Mouse (Mus musculus): Measurements from ENCODE around the gene Odr4. TPM values are rescaled to one million over a fixed set of nuclear protein-coding genes. Genes with fewer than 3 reads are reported as not detected.

Odr4 gene
- polyA plus RNA-seq, 1 experiment = 7.1 TPM

- peaks cover 58% of the 10 kb centered on the region for H3K36me3 ChIP-seq (ENCODE audit: control insufficient read depth, insufficient read depth)
- H3K27me3 ChIP-seq (ENCODE audit: control insufficient read depth, insufficient read depth, insufficient read length) = no peaks in the 10 kb centered on the region
- H3K4me3 ChIP-seq (ENCODE audit: insufficient read depth, poor library complexity, severe bottlenecking) = no peak overlapping the region
- peaks cover 61% of the 10 kb centered on the region for H3K79me2 ChIP-seq (ENCODE audit: control insufficient read depth, insufficient read depth)
- H3K79me3 ChIP-seq (ENCODE audit: low read depth) = peaks cover 45% of the 10 kb centered on the region
- no peak overlapping the region for H3ac ChIP-seq (ENCODE audit: control insufficient read depth, insufficient read length, low read depth)
- TF ChIP-seq MYOD1 (IDR thresholded peaks at IDR 0.05; ENCODE audit: control insufficient read depth, insufficient read length, low read depth) = no peak
- TF ChIP-seq CTCF (IDR thresholded peaks at IDR 0.05; ENCODE audit: control insufficient read depth, insufficient read depth, insufficient read length) = no peak
- no peak for TF ChIP-seq CEBPB (IDR thresholded peaks at IDR 0.05; ENCODE audit: low read depth)
- TF ChIP-seq MAX (IDR thresholded peaks at IDR 0.05) = no peak
- no peak for TF ChIP-seq USF1 (IDR thresholded peaks at IDR 0.05; ENCODE audit: low read depth)
- TF ChIP-seq MYOG (IDR thresholded peaks at IDR 0.05; ENCODE audit: control insufficient read depth, extremely low read depth, insufficient read length) = no peak
- no peak for TF ChIP-seq FOSL1 (IDR thresholded peaks at IDR 0.05; ENCODE audit: insufficient read depth, low read length, poor library complexity, severe bottlenecking)
Observed at GRCm38 (mm10) chr1:150396001-150396400, 3.1 kb upstream of the Odr4 start.

DNA sequence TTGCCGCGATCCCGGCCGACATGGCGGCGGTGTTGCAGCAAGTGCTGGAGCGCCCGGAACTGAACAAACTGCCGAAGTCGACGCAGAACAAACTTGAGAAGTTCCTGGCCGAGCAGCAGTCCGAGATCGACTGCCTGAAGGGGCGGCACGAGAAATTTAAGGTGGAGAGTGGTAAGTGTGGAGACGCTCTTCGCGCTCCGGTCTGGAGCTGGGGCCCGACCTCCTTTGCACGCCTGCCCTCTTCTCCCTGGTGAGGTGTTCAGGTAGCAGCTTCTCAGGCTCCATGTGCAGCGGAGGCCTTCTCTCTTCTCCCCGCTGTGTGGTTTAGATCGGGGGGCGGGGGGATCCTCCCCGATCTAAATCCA is 590 bp upstream of the Odr4 start:
- H3K79me3 ChIP-seq (ENCODE audit: low read depth) = peaks cover 36% of the 10 kb centered on the region
- peak overlapping the region; percentile 94 for H3ac ChIP-seq (ENCODE audit: control insufficient read depth, insufficient read length, low read depth)
- peaks cover 57% of the 10 kb centered on the region for H3K79me2 ChIP-seq (ENCODE audit: control insufficient read depth, insufficient read depth)
- H3K4me3 ChIP-seq (ENCODE audit: insufficient read depth, poor library complexity, severe bottlenecking) = peak overlapping the region; percentile 93
- no peaks in the 10 kb centered on the region for H3K27me3 ChIP-seq (ENCODE audit: control insufficient read depth, insufficient read depth, insufficient read length)
- H3K36me3 ChIP-seq (ENCODE audit: control insufficient read depth, insufficient read depth) = peaks cover 34% of the 10 kb centered on the region
- TF ChIP-seq CEBPB (IDR thresholded peaks at IDR 0.05; ENCODE audit: low read depth) (no peak), MAX (IDR thresholded peaks at IDR 0.05) (peak; percentile 8), MYOG (IDR thresholded peaks at IDR 0.05; ENCODE audit: control insufficient read depth, extremely low read depth, insufficient read length) (no peak), CTCF (IDR thresholded peaks at IDR 0.05; ENCODE audit: control insufficient read depth, insufficient read depth, insufficient read length) (no peak), FOSL1 (IDR thresholded peaks at IDR 0.05; ENCODE audit: insufficient read depth, low read length, poor library complexity, severe bottlenecking) (no peak), USF1 (IDR thresholded peaks at IDR 0.05; ENCODE audit: low read depth) (no peak), MYOD1 (IDR thresholded peaks at IDR 0.05; ENCODE audit: control insufficient read depth, insufficient read length, low read depth) (no peak)

- H3K27me3 ChIP-seq (ENCODE audit: control insufficient read depth, insufficient read depth, insufficient read length) = no peaks in the 10 kb centered on the region
- H3K36me3 ChIP-seq (ENCODE audit: control insufficient read depth, insufficient read depth) = peaks cover 37% of the 10 kb centered on the region
- H3ac ChIP-seq (ENCODE audit: control insufficient read depth, insufficient read length, low read depth) = peak overlapping the region; percentile 67
- H3K4me3 ChIP-seq (ENCODE audit: insufficient read depth, poor library complexity, severe bottlenecking) = peak overlapping the region; percentile 58
- peaks cover 50% of the 10 kb centered on the region for H3K79me2 ChIP-seq (ENCODE audit: control insufficient read depth, insufficient read depth)
- peaks cover 36% of the 10 kb centered on the region for H3K79me3 ChIP-seq (ENCODE audit: low read depth)
- TF ChIP-seq CTCF (IDR thresholded peaks at IDR 0.05; ENCODE audit: control insufficient read depth, insufficient read depth, insufficient read length) = no peak
- TF ChIP-seq MAX (IDR thresholded peaks at IDR 0.05) = no peak
- no peak for TF ChIP-seq CEBPB (IDR thresholded peaks at IDR 0.05; ENCODE audit: low read depth)
- TF ChIP-seq FOSL1 (IDR thresholded peaks at IDR 0.05; ENCODE audit: insufficient read depth, low read length, poor library complexity, severe bottlenecking) = no peak
- no peak for TF ChIP-seq MYOG (IDR thresholded peaks at IDR 0.05; ENCODE audit: control insufficient read depth, extremely low read depth, insufficient read length)
- no peak for TF ChIP-seq USF1 (IDR thresholded peaks at IDR 0.05; ENCODE audit: low read depth)
- no peak for TF ChIP-seq MYOD1 (IDR thresholded peaks at IDR 0.05; ENCODE audit: control insufficient read depth, insufficient read length, low read depth)
Observed at GRCm38 (mm10) chr1:150391931-150392637, 796 bp downstream of the Odr4 start.

- H3ac ChIP-seq (ENCODE audit: control insufficient read depth, insufficient read length, low read depth) = no peak overlapping the region
- no peak overlapping the region for H3K4me3 ChIP-seq (ENCODE audit: insufficient read depth, poor library complexity, severe bottlenecking)
- H3K79me3 ChIP-seq (ENCODE audit: low read depth) = peaks cover 18% of the 10 kb centered on the region
- TF ChIP-seq MAX (IDR thresholded peaks at IDR 0.05) (no peak), MYOD1 (IDR thresholded peaks at IDR 0.05; ENCODE audit: control insufficient read depth, insufficient read length, low read depth) (no peak), MYOG (IDR thresholded peaks at IDR 0.05; ENCODE audit: control insufficient read depth, extremely low read depth, insufficient read length) (no peak), CEBPB (IDR thresholded peaks at IDR 0.05; ENCODE audit: low read depth) (no peak), USF1 (IDR thresholded peaks at IDR 0.05; ENCODE audit: low read depth) (no peak), CTCF (IDR thresholded peaks at IDR 0.05; ENCODE audit: control insufficient read depth, insufficient read depth, insufficient read length) (no peak), FOSL1 (IDR thresholded peaks at IDR 0.05; ENCODE audit: insufficient read depth, low read length, poor library complexity, severe bottlenecking) (no peak)
- peaks cover 38% of the 10 kb centered on the region for H3K36me3 ChIP-seq (ENCODE audit: control insufficient read depth, insufficient read depth)
- H3K27me3 ChIP-seq (ENCODE audit: control insufficient read depth, insufficient read depth, insufficient read length) = no peaks in the 10 kb centered on the region
- peaks cover 27% of the 10 kb centered on the region for H3K79me2 ChIP-seq (ENCODE audit: control insufficient read depth, insufficient read depth)
Observed at GRCm38 (mm10) chr1:150389390-150390129, 3.3 kb downstream of the Odr4 start.

GRCm38 (mm10) chr1:150387572-150387971 is 5.3 kb downstream of the Odr4 start:
- H3K36me3 ChIP-seq (ENCODE audit: control insufficient read depth, insufficient read depth) = peaks cover 55% of the 10 kb centered on the region
- no peak overlapping the region for H3ac ChIP-seq (ENCODE audit: control insufficient read depth, insufficient read length, low read depth)
- no peak for TF ChIP-seq FOSL1 (IDR thresholded peaks at IDR 0.05; ENCODE audit: insufficient read depth, low read length, poor library complexity, severe bottlenecking)

More at GRCm38 (mm10) chr1:150387572-150387971, 5.3 kb downstream of the Odr4 start:
- H3K4me3 ChIP-seq (ENCODE audit: insufficient read depth, poor library complexity, severe bottlenecking) = no peak overlapping the region
- H3K79me2 ChIP-seq (ENCODE audit: control insufficient read depth, insufficient read depth) = peaks cover 13% of the 10 kb centered on the region
- H3K27me3 ChIP-seq (ENCODE audit: control insufficient read depth, insufficient read depth, insufficient read length) = no peaks in the 10 kb centered on the region
- peaks cover 6% of the 10 kb centered on the region for H3K79me3 ChIP-seq (ENCODE audit: low read depth)
